In genomic region chr14:103613573-103614271, GRCm38 (mm10) we compare ENCODE assay signal across 15 mouse cellular contexts.
"Had no signal": no experiment of that assay in that cellular context is flagged by ENCODE, and none has a peak within 500 bp of the region (broad histone marks: within the 10 kb centered on the region; RNA-seq: fewer than 3 reads in every experiment).

No protein-coding gene starts in this region.

- H3K4me1 ChIP-seq: limb, embryonic 15.5 days; liver, embryonic 12.5 days; megakaryocyte, embryonic 14.5 days; midbrain, embryonic 13.5 days had no signal

- H3K4me2 ChIP-seq: limb, embryonic 15.5 days; liver, embryonic 12.5 days; lung, embryonic 14.5 days; midbrain, embryonic 13.5 days had no signal

- H3K4me3 ChIP-seq: limb, embryonic 15.5 days; liver, embryonic 12.5 days; megakaryocyte, embryonic 14.5 days; midbrain, embryonic 13.5 days had no signal

- H3K9ac ChIP-seq: limb, embryonic 15.5 days; liver, embryonic 12.5 days; lung, embryonic 14.5 days; midbrain, embryonic 13.5 days had no signal

- H3K9me3 ChIP-seq: limb, embryonic 15.5 days; liver, embryonic 12.5 days; megakaryocyte, embryonic 14.5 days; midbrain, embryonic 13.5 days had no signal

- DNase-seq: kidney, adult 9 months; kidney, postnatal 36 days; layer of hippocampus, adult 9-11 months; layer of hippocampus, postnatal 36 days; lung, embryonic 14.5 days; lung, postnatal 10 days; lung, postnatal 4 days; right cerebral cortex, adult 18-20 months; right cerebral cortex, postnatal 25 days; thymus, postnatal 36 days had no signal

- H3K36me3 ChIP-seq: limb, embryonic 15.5 days; liver, embryonic 12.5 days; midbrain, embryonic 13.5 days had no signal

- ATAC-seq: liver, embryonic 12.5 days; midbrain, embryonic 13.5 days had no signal

- H3K27me3 ChIP-seq: limb, embryonic 15.5 days; liver, embryonic 12.5 days; megakaryocyte, embryonic 14.5 days; midbrain, embryonic 13.5 days had no signal

- H3K27ac ChIP-seq: kidney, postnatal 0 days; limb, embryonic 15.5 days; liver, embryonic 12.5 days; midbrain, embryonic 13.5 days had no signal
